Mouse (Mus musculus): Measurements from ENCODE around the gene Pbrm1. TPM values are rescaled to one million over a fixed set of nuclear protein-coding genes. Genes with fewer than 3 reads are reported as not detected.

Pbrm1 gene
- polyA plus RNA-seq, 1 experiment from 2014 or later, result 47.9 TPM

DNA sequence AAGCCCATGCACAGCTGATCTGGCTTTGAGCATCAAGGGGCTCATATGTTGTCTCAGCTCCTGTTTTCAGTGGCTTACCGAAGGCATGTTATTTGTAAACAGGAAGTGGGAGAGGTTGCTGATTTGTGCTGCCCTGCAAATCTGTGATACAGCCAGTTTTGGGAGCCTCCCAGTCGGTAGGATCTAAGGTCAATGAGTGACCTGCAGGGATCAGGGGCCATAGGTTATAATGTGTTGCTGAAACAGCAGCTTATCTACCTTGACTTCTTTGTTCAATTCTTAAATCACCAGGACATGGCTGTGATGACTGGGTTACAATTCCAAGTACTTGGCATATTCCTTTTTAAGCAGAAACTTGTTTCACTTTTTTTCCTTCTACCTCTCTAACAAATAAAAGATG lies 96.6 kb downstream of the Pbrm1 start:
- Histone ChIP-seq H3K27ac (replicated peaks) (no peak overlapping the region), H3K4me1 (replicated peaks; ENCODE audit: control insufficient read depth, insufficient read depth) (no peaks in the 10 kb centered on the region), H3K9me3 (ENCODE audit: control insufficient read depth, low read length) (no peaks in the 10 kb centered on the region), H3K36me3 (ENCODE audit: control insufficient read depth, insufficient read depth, low read length) (peaks cover 15% of the 10 kb centered on the region), H3K4me3 (ENCODE audit: low read depth, low read length) (no peak overlapping the region), H3K9ac (ENCODE audit: low read length) (no peak overlapping the region), H3K27me3 (ENCODE audit: control insufficient read depth, insufficient read depth, low read length) (no peaks in the 10 kb centered on the region), H3K4me2 (replicated peaks; ENCODE audit: low read depth) (no peak overlapping the region)
- TF ChIP-seq EP300 (optimal IDR thresholded peaks at IDR 0.05) (no peak), CTCF (IDR thresholded peaks at IDR 0.05; ENCODE audit: low read depth) (no peak)
- WGBS, result 43% methylated on average over 2 of the region's 2 CpGs
- DNase-seq (ENCODE audit: low spot score), result no peak
- no peak for ATAC-seq (ENCODE audit: low FRiP score, low TSS enrichment)

DNA sequence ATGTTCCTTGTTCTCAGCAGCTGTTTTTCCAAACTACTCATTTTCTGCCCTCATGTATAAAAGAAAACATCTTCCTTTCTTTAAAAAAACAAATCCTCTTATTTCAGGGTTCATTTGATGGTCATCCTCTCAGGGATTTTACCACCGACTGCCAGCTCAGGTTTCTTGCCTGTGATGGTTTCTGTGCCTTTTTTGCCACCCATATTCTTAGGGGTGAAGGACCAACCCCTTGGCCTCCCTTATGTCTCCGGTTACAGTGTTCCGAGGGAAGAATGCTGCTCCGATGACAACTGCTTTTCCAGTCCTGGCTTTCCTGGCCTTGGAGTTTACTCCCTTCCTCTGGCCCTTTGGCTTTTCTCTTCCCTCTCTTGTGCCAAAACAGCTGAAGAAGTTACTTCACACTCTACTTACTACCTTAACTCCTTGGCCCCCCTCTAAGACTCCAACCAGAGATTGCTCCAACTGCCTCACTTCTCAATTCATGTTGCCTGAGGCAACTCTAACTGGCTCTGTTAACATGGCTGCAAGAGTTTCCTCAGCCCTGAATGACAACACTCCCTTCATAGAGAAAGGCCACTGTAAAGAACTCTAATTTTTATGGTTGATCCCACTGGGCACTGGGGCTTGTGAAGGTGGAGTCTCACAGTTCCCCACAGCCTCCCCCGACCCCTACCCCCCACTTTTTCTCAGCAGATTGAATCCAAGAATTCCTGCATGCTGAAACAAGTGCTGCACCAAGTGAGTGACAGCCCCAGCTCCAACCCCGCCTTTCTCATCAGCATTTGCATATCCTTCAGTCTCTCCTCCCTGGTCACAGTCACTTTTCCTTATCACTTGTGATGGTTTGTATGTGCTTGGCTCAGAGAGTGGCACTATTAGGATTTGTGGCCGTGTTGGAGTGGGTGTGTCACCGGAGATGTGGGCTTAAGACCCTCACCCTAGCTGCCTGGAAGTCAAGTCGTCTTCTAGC lies 106.5 kb downstream of the Pbrm1 start:
- TF ChIP-seq EP300 (optimal IDR thresholded peaks at IDR 0.05) (no peak), CTCF (IDR thresholded peaks at IDR 0.05; ENCODE audit: low read depth) (no peak)
- DNase-seq (ENCODE audit: low spot score), result peak; percentile 24
- no peaks in the 10 kb centered on the region for H3K9me3 ChIP-seq (ENCODE audit: control insufficient read depth, low read length)
- peaks cover 4% of the 10 kb centered on the region; the same call in 1 of the 2 replicates for H3K36me3 ChIP-seq (ENCODE audit: control insufficient read depth, insufficient read depth, low read length)
- no peak overlapping the region for H3K4me2 ChIP-seq (replicated peaks; ENCODE audit: low read depth)
- H3K27me3 ChIP-seq (ENCODE audit: control insufficient read depth, insufficient read depth, low read length), result no peaks in the 10 kb centered on the region
- no peak overlapping the region for H3K4me3 ChIP-seq (ENCODE audit: low read depth, low read length)
- 50% methylated on average over 9 of the region's 9 CpGs for WGBS
- no peaks in the 10 kb centered on the region for H3K4me1 ChIP-seq (replicated peaks; ENCODE audit: control insufficient read depth, insufficient read depth)
- 0 out of 2 replicates have a peak overlapping the region, but pooled peaks have one; percentile 24 for H3K27ac ChIP-seq (replicated peaks)
- no peak overlapping the region for H3K9ac ChIP-seq (ENCODE audit: low read length)
- no peak for ATAC-seq (ENCODE audit: low FRiP score, low TSS enrichment)

- 82% methylated on average over 8 of the region's 8 CpGs for WGBS
- Histone ChIP-seq H3K4me1 (replicated peaks; ENCODE audit: control insufficient read depth, insufficient read depth) (peaks cover under 1% of the 10 kb centered on the region; the same call in 1 of the 2 replicates), H3K27me3 (ENCODE audit: control insufficient read depth, insufficient read depth, low read length) (no peaks in the 10 kb centered on the region), H3K9me3 (ENCODE audit: control insufficient read depth, low read length) (no peaks in the 10 kb centered on the region), H3K4me2 (replicated peaks; ENCODE audit: low read depth) (no peak overlapping the region), H3K4me3 (ENCODE audit: low read depth, low read length) (no peak overlapping the region), H3K9ac (ENCODE audit: low read length) (no peak overlapping the region), H3K27ac (replicated peaks) (no peak overlapping the region), H3K36me3 (ENCODE audit: control insufficient read depth, insufficient read depth, low read length) (peaks cover 1% of the 10 kb centered on the region; the same call in 1 of the 2 replicates)
- ATAC-seq (ENCODE audit: low FRiP score, low TSS enrichment) (no peak), DNase-seq (ENCODE audit: low spot score) (peak; percentile 14)
- no peak for TF ChIP-seq CTCF (IDR thresholded peaks at IDR 0.05; ENCODE audit: low read depth)
- no peak for TF ChIP-seq EP300 (optimal IDR thresholded peaks at IDR 0.05)
These were observed 107.9 kb downstream of the Pbrm1 start for GRCm38 (mm10) chr14:31126826-31127225.

DNA sequence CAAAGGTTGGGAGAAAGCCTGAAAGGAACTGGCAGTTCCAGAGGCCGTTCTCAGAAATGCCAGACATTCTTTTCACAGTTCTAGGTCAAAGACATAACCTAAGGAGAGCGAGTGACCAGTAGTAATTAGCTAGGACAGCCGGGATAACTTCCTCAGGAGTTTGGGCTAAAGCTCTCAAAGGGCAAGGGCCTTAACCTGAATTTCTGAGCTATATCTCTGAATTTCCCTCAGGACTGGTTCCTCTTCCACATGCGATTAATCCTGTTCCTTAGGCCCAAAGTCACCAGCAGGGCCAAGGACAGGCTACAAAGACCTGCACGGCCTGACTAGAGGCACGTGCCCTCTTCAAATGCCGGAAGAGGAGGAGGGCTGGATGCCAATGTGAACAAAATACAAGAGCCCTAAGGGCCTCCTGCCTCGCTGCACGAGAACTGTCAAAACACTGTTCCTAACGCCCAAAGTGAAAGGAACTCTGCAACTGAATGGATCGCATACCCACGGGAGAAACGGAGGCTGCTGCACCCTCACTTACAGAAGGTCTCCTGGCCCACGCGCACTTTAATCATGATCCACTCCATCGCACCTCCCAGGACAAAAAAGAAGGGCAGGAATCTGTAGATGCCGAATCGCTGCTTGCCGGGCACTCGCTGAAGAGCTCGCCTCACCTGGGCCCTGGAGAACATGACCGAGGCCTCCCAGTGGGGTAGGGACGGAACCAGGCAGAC lies 109.3 kb downstream of the Pbrm1 start:
- under 1% methylated on average over 23 of the region's 23 CpGs for WGBS
- H3K27me3 ChIP-seq (ENCODE audit: control insufficient read depth, insufficient read depth, low read length), result no peaks in the 10 kb centered on the region
- H3K36me3 ChIP-seq (ENCODE audit: control insufficient read depth, insufficient read depth, low read length), result no peaks in the 10 kb centered on the region; the same call in 1 of the 2 replicates
- H3K4me3 ChIP-seq (ENCODE audit: low read depth, low read length), result peak overlapping the region; percentile 70
- DNase-seq (ENCODE audit: low spot score) (peak; percentile 65), ATAC-seq (ENCODE audit: low FRiP score, low TSS enrichment) (peak; percentile 20)
- TF ChIP-seq CTCF (IDR thresholded peaks at IDR 0.05; ENCODE audit: low read depth) (no peak), EP300 (optimal IDR thresholded peaks at IDR 0.05) (no peak)
- peak overlapping the region; percentile 63 for H3K4me2 ChIP-seq (replicated peaks; ENCODE audit: low read depth)
- H3K9me3 ChIP-seq (ENCODE audit: control insufficient read depth, low read length), result no peaks in the 10 kb centered on the region
- H3K9ac ChIP-seq (ENCODE audit: low read length), result peak overlapping the region; percentile 67
- H3K4me1 ChIP-seq (replicated peaks; ENCODE audit: control insufficient read depth, insufficient read depth), result peaks cover 6% of the 10 kb centered on the region; the same call in 1 of the 2 replicates
- H3K27ac ChIP-seq (replicated peaks), result peak overlapping the region; percentile 85

DNA sequence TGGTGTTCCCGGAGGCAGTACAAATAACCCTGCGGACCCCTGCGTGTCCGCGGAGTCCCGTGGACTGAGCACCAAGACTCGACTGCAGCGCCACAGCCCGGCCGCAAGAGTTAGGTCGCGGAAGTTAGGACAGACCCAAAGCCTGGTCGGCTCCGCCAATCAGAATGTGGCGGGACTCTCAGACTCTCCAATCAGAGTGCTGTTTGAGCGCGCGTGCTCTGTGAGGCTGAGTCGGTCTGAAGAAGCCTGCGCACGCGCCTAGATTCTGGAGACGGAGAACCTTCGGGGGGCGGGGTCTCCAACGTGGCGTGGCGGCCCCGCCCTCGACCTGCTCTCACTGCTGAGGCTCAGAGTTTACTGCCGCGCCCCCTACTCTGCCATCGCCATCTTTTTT lies 109.9 kb downstream of the Pbrm1 start, which contains the start of gene Smim4:
Smim4 (minus strand) TSS at position 131 of the 394 bp plus-strand sequence.
- under 1% methylated on average over 33 of the region's 33 CpGs for WGBS
- H3K4me3 ChIP-seq (ENCODE audit: low read depth, low read length), result peak within 1 kb of the TSS; percentile 70
- H3K36me3 ChIP-seq (ENCODE audit: control insufficient read depth, insufficient read depth, low read length), result no peaks in the 10 kb centered on the region
- ATAC-seq (ENCODE audit: low FRiP score, low TSS enrichment) (peak; percentile 96), DNase-seq (ENCODE audit: low spot score) (peak; percentile 97)
- peaks cover 6% of the 10 kb centered on the region; the same call in 1 of the 2 replicates for H3K4me1 ChIP-seq (replicated peaks; ENCODE audit: control insufficient read depth, insufficient read depth)
- no peaks in the 10 kb centered on the region for H3K9me3 ChIP-seq (ENCODE audit: control insufficient read depth, low read length)
- H3K4me2 ChIP-seq (replicated peaks; ENCODE audit: low read depth), result peak within 1 kb of the TSS; percentile 63
- H3K27me3 ChIP-seq (ENCODE audit: control insufficient read depth, insufficient read depth, low read length), result no peaks in the 10 kb centered on the region
- peak within 1 kb of the TSS; percentile 85 for H3K27ac ChIP-seq (replicated peaks)
- peak; percentile 74 for TF ChIP-seq CTCF (IDR thresholded peaks at IDR 0.05; ENCODE audit: low read depth)
- no peak for TF ChIP-seq EP300 (optimal IDR thresholded peaks at IDR 0.05)
- H3K9ac ChIP-seq (ENCODE audit: low read length), result peak within 1 kb of the TSS; percentile 67

Measured in stomach, postnatal 0 days (tissue).